Mouse (Mus musculus): ENCODE data around the gene Trpm6. TPM values are rescaled to one million over a fixed set of nuclear protein-coding genes. Genes with fewer than 3 reads are reported as not detected.

Trpm6 gene
- total RNA-seq (2023) = not detected

DNA sequence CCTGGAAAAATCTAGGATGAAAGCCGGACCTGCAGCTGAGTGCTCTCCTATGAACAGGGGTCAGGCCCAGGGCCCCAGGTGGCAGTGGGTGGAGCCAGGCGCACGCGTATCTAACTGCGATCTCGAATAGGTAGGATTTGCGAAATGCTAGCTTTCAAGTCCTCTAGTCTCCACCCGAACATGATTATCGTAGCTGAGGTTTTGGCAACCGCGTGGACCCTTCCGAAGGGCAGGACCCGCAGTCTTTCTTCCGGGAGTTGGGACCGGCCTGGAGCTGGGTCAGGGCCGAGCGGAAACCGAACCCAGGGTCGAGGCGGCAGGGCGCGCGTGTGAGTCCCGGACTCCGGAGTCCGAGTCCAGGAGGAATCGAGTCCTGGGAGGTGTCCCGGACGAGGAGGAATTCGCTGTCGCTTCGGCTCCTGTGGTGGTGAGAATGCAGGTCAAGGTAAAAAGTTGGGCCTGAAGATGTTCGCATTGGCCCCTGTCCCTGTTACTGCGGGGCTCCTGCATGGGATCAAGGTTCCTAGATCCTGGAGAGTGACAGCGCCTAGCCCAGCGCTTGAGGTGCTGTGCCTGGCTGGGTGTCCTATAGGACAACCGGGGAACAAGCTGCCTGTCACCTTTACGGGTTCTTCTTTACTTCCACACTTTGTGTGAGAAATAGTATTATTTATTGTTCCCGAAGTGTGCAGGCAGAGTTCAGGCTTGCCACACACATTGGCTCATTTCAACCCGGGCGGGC, at the start of gene Trpm6:
TSS of gene Trpm6 (plus strand) at position 386 of the 742 bp plus-strand sequence.

DNA sequence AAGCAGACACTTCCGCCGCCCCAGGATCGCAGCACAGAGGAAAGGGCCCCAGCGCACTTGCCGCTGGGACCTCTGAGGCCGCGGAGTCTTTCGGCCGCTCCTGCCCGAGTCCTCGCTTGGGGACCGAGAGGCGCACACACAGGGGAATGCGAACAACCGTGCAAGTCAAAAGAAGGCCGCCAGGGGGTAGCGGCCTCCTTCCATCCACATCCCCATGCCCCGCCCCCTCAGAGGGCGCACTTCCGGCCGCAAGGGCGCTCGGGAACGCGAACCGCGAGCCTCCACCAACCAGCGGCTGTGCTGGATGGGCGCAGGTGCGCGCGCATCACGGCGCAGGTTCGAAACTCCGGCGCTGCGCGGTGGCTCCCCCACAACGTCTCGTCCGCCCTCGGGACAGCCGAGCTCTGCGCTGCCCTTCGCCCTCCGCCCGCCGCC, 36.9 kb upstream of the Trpm6 start, which contains the start of gene D030056L22Rik:
TSS of gene D030056L22Rik (plus strand) at position 328 of the 435 bp plus-strand sequence.

Other genes starting within 250 kb of the Trpm6 start
- 134 TPM for gene Ostf1, start 118.2 kb upstream of the Trpm6 start, total RNA-seq (2023)
- gene Nmrk1, start 118.0 kb upstream of the Trpm6 start, total RNA-seq (2023) = 13.6 TPM
- gene Carnmt1, start 79.2 kb upstream of the Trpm6 start, total RNA-seq (2023) = 14.3 TPM
- gene D030056L22Rik, start 36.8 kb upstream of the Trpm6 start, total RNA-seq (2023) = 14.4 TPM